Mouse (Mus musculus): Measurements from ENCODE around the gene Ttc16. TPM values are rescaled to one million over a fixed set of nuclear protein-coding genes. Genes with fewer than 3 reads are reported as not detected.

Gene Ttc16
- total RNA-seq, 2 experiments from 2014 or later, result 0.13 to 0.26 TPM

DNA sequence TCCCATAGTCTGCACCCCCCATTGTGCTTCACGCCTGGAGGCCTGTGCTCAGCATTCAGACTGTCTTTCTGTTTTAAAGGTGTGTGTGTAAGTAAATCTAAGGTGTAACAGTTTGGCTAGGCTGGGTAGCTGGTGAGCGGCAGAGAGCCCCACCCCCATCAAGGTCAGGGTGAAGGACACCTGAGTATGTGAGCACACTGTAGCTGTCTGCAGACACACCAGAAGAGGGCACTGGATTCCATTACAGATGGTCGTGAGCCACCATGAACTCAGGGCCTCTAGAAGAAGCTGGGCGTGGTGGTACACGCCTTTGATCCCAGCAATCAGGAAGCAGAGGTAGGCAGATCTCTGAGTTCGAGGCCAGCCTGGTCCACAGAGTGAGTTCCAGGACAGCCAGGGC is 6.3 kb upstream of the Ttc16 start:
- DNase-seq (ENCODE audit: low spot score in 2 of 2), result no peak

DNA sequence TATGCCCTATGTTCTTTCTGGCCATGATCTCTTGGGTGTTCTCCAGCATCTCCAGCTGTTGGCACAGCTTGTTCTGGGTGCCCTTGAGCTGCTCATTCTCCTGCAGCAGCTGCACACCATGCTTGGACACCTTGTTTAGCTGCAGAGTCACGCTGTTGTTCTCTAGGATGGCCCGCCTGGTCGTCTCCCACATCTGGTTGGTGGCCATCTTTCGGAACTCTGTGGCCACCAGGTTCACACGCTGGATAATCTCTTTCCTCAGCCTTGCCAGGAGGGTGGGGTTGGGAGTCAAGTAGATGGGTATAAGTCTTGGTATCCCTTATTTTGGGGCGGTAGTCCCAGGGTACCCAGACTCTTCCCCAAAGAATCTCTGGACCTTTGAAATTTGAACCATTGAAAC is 4.3 kb upstream of the Ttc16 start:
- DNase-seq (ENCODE audit: low spot score in 2 of 2), result no peak

DNA sequence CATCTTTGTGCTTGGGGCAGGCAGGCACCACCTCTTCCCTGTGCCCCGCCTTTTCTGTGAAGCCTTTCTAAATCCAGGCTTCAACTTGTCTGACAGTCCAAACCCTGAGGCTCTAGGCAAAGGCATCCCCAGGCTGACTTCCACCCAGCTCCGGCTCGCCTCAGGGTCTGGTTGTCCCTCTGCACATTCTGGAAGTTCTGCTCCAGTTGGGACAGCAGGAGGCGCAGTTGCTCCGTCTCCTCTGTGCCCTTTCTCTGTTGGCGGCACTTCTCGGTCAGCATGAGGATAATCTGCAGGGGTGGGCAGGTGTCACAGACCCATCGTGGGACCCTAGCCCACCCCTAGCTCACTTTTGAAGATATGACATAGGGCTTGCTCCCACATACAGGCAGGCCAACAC is 3.7 kb upstream of the Ttc16 start:
- DNase-seq (ENCODE audit: low spot score in 2 of 2), result peak; percentile 46 to 64

DNA sequence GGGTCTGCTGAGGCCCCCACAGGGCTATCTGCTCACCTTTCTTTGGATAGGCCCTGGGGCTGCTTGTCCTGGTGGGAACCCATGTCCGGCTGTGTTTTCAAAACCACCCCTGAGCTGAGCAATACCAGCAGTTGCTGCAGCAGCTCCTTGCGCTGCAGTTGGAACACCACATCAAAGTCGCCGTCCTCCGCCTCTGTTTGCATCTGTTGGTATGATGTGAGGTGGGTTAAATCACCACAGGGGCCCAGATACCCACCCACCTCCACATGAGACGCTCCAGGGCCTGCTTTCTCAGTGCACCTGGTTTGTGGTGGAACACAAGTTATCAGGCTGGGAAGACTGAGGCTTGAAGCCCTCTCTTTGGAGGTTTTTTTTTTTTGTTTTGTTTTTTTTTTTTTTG is 2.6 kb upstream of the Ttc16 start:
- no peak for DNase-seq (ENCODE audit: low spot score in 2 of 2)

DNA sequence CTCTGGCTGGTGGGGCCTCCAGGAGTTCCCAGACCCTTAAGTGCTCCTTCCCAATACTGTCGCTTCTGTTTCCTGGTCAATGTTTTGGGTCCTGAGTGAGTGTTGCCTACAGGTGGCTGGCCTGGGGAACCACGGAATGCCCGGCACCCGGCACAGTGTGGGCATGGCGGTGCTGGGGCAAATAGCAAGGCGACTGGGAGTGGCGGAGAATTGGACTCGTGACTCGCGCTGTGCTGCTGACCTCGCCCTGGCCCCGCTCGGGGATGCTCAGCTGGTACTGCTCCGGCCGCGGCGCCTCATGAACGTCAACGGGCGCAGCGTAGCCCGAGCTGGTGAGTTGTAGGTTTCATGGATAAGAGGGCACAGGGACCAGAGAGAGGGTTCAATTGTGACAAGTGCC is 759 bp upstream of the Ttc16 start:
- DNase-seq (ENCODE audit: low spot score in 2 of 2), result no peak

DNA sequence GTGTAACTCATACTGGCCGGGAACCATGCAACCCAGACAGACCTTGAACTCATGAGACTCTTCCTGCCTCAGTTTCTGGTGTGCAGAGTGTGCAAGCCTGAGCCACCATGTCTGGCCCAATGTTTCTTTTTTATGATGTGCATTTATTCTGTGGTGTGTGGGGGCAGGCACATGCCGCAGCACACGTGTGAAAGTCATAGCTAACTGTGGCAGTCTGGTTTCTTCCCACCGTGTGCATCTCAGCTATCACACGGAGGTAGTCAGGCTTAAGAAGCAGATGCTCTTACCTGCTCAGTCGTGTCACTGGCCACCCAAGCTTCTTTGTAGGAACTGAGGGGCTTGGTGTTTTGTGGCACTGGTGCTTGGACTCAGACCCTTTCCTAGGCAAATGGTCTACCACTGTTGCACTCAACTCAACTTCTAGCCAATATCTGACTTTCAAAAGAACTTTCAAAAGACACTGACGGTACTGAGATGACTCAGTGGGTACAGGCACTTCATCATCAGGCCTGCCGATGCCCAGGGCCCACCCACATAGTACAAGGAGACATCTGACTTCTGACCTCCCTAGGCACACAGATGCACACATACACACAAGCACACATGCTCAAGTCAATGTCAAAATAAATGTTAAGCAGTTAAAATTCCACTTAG is 2.7 kb downstream of the Ttc16 start:
- no peak for DNase-seq (ENCODE audit: low spot score in 2 of 2)

DNA sequence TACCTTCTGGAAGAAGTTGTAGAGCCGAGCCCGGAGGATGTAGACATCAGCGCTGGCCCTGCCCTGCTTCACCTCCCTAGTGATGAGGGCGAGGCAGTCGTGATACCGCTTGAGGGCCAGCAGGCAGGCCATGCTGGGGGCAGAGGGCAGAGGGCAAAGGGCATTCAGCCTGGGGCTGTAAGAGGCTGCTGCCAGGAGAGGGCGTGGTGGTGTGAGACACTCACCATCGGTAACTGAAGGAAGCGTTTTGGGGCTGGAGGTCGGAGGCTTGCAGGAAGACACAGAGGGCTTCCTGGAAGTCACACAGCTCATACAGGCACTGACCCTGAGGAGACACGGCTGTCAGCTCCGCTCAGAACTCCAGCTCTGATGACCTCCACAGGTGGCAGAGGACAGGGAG is 3.5 kb downstream of the Ttc16 start:
- DNase-seq (ENCODE audit: low spot score in 2 of 2), result no peak

DNA sequence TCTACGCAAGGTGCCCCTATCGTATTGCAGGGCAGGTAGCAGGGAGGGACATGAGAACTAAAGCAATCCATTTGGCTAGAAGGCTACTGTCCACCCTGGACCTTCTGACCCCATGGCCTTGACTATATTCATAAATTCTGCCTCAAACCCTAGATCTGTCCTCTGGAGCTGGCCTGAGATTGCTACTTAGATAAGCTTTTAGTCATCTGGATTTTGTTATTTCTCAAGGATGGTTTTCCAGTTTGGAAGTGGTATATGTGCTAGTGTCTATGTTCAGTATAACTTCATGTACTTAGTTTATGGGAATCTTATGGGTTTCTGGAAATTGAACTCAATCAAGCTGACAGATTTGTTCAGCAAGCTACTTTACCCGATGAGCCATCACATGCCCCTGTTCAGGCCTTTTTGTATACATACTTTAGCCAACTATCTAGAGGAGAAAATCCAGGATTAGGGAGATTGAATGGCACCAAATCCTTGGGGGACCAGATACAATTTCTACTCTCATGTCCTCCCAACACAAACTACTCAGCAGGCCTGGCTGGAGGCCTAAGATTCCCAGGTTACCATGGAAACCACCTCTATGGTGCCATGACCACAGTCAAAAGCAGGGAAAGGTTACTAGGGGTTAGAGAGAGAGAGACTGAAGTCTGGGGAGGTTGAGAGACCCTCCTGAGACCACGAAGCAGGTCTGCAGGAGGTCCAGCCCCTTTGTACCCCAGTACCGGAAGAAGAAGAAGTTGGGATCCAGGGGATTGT is 5.9 kb downstream of the Ttc16 start:
- DNase-seq (ENCODE audit: low spot score in 2 of 2), result no peak

DNA sequence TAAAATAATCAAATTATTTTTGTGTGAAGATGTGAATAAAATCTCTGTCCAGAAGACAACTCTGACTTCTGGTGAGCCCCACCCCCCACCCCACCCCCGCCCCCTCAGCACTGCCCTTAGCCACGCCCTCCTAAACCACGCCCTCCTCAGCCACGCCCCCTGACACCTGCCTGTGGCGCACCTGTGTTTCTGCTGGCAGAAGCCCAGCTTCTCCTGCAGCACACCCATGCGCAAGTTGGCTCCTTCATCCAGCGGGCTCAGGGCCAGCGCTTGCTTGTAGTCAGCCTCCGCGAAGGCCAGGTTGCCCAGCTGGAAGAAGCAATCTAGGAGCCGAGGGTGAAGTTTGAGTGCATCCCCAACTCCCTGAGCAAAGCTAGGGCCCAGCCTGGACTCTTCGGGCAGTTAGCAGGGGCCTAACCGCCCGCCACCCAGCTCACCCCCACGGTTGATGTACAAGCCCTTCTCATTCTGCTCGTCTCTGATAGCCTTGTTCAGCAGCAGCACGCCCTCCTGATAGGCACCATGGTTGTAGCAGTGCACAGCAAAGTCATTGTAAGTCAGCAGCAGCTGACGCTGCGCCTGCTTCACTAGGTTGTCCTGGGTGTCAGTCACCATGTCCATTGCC is 6.7 kb downstream of the Ttc16 start:
- no peak for DNase-seq (ENCODE audit: low spot score in 2 of 2)

DNA sequence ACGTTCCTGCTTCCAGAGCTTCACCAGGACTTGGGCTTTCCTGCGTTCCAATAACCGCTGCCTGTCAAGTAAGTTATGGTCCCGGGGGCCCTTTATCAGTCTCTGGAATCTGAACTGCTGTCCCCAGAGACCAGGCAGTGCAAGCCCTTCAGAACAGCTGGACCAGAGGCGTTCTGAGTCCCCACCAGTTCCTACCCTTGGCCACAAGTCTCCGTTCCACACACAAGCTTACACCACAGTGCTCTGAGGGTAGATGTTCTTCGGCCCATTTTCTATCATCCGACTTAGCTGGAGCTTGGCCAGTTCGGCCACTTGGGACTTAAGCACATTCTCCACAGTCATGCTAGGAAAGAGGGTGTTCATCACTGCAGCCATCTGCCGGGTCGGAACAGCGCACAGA is 8.2 kb downstream of the Ttc16 start:
- no peak for DNase-seq (ENCODE audit: low spot score in 2 of 2)

DNA sequence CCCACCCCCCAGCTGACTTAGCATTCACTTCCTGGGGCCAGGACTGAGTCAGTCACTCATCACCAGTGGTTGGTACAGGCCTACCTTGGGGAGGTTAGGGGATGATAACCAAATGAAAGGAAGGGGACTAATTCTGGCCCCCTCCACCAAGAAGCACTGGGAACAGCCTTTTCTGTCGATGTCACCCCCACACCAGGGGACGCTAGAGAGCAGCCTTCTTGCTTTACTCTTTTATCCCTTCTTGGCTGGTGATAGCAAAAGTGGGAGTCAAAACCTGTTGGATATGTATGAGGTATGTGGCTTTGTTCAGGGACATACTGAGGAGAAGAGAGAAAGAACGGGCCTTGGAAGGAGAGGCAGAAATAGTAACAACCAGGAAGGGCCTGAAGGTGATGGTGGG is 12.1 kb downstream of the Ttc16 start:
- no peak for DNase-seq (ENCODE audit: low spot score in 2 of 2)

DNA sequence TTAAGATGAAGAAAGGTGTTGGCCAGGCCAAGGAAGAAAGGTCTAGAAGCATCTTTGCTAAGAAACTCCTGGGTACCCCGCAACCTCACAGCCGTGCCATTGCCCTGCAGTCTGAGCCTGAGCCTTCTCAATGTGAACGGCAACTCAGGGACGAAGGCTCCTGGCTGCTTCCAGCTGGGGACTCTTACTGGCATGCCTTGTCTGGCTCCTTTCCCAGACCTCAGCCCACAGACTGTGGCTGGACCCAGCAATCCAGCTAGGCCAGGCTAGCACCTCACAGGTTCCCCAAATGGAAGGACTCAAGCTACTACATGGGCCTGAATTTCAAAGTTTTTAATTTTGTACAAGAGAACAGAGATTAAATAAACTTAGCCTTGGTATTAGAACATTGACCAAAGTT is 13.6 kb downstream of the Ttc16 start:
- DNase-seq (ENCODE audit: low spot score in 2 of 2), result no peak

DNA sequence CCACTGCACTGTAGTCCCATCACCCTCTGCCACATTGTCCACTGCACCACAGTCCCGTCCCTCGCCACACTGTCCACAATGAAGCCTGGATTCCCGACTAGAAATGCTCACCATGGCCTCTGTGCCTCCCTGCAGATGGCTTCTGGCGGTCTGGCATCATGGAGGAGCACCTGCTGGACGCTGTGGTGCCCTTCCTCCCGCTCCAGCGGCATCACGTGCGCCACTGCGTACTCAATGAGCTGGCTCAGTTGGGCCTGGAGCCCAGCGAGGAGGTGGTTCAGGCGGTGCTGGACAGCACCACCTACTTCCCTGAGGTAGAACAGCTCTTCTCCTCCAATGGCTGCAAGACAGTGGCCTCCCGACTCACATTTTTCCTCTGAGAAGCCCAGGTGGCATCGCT is 14.1 kb downstream of the Ttc16 start:
- DNase-seq (ENCODE audit: low spot score in 2 of 2), result no peak

DNA sequence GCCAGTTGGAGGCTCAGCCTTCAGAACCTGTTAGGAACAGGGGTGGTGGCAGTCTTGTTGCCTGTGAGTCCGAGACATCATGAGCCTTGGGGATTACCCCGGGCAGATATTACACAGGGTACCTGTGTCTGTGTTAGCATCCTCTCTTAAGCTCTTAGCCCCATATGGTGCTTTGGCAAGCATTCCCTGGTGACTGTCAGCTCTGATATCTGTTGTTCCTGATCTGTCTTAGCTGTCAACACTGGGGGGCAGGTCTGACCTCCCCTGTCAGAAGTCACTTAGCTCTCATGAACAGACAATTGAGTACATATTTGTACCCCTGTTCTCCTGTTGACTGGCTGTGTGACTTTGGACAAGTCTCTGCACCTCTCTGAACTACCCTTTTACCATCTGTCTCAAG is 16.4 kb downstream of the Ttc16 start:
- DNase-seq (ENCODE audit: low spot score in 2 of 2), result no peak

DNA sequence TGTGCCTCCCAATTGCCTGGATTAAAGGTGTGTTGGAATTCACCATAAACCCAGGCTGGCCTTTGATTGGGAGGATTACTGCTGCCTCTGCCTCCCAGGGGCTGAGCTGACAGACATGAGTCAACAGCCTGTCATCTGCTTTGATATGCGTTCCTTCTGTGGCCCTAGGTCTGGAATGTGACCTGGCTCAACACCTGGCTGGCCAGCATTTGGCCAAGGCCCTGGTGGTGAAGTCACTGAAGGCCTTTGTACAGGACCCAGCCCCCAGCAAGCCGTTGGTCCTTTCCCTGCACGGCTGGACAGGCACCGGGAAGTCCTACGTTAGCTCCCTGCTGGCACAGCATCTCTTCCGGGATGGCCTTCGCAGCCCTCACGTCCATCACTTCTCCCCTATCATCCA is 16.9 kb downstream of the Ttc16 start:
- no peak for DNase-seq (ENCODE audit: low spot score in 2 of 2)

DNA sequence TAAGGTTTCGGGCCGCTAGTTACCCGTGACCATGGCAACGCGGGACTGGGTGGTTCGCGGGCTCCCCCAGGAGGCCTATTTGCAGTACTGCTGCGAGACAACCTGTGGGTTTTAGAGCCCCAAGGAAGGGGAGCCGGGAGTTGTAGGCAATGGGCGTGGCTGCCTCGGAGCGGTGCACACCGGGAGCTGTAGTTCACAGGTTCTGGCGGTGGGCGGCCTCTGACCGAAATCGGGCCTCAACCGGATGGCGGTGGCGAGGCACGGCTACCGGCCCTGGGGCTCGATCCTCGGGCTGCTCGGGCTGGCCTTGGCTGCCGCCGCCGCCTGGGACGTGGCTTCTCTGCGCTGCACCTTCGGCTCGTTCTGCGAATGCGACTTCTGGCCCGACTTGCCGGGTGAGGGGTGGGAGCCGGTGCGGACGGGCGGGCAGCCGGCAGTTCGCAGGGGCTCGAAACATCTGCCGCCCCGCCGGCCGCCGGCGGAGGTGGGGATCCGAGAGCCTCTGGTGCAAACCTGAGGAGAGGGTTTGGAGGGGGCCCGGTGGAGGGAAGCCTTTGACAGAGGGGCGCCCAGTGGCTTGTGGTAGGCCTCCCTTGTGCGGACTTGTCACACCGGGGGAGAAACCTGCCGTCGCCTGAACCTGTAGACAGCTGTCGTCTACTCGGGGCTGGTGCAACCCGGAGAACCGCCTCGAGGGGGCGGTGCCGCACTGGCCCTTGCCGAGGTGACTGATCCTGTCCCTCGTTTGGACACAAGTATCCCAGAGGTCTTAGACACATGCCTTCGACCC is 18.2 kb downstream of the Ttc16 start, which contains the start of gene Tor2a:
Gene Tor2a (plus strand): TSS at position 179 of the 790 bp plus-strand sequence.
- DNase-seq (ENCODE audit: low spot score in 2 of 2), result peak; percentile 93 to 96

DNA sequence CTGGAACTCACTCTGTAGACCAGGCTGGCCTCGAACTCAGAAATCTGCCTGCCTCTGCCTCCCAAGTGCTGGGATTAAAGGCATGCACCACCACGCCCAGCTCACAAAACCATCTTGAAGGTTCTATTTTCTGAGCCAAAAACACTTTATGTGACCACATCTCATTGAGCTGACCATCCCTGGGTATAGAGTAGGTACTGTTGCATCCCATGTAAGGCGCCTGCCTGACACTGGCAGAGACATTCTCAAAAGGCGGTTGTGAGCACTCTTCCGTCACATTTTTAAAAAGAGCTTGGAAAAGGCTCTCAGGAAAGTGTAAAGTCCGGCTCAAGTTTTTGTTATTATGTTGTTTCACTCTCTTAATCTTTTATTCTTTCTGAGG is 18.8 kb downstream of the Ttc16 start:
- no peak for DNase-seq (ENCODE audit: low spot score in 2 of 2)

DNA sequence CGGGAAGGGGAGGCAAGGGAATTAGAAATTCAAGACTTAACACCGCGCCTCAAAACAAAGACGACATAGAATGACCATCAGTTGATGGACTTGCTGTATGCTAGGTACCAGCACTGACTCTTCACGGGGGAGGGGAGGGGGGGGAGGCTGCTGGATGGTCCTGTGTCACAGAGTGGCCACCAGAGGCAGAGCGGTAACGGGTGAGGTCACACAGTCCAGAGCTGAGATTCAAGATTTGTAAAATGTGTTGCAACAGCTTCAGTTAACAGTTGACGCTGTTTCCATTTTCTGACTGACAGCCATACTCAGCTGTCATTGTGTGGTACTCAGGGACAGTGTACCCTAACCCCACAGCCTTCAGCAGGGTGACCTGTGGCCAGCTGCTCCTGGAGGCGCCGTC is 23.3 kb downstream of the Ttc16 start:
- no peak for DNase-seq (ENCODE audit: low spot score in 2 of 2)

DNA sequence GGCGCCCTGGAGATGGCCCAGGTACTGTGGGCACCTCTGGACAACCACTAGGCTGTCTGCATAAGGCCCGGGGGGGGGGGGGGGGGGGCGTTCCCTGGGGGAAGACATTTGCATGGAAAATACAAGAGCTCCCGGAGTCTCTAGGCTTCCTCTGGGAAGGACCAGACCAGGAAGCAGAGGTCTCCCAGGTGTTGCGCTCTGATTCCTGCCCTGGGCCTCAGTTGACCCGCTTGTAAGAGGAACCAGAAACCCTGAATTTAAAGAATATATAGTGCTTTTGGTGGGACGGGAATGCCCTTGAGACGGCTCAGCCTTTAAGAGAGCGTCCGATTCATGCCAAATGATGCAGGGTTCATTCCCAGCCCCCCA is 23.8 kb downstream of the Ttc16 start:
- no peak for DNase-seq (ENCODE audit: low spot score in 2 of 2)

DNA sequence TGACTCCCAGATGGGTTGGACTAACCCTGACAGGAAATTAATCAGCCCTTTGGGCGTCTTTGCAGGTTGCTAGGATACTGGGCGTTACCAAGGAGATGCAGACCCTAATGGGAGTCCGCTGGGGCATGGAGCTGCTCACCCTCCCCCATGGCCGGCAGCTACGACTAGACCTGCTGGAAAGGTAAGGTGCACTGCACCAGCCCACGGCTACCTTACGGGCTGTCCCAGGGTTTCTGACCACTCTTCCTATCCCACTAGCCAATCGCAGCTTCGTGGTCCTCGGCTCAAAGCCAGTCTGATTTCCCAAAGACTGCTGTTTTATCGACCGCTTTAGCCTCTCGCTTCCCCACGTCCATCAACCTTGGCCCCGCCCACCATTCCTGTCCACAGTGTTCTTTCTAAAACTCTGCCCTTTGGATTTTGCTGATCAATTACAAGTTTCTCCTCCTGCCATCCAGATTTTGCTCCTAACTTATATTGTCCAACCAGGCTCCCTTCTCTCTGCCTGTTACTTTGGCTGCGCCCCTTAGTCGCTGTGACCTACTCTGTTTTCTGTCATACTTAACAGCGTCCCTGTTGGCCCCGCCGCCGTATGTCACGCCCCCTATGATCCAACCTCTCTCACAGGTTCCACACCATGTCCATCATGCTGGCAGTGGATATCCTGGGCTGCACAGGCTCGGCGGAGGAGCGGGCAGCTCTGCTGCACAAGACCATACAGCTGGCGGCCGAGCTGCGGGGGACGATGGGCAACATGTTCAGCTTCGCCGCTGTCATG is 24.4 kb downstream of the Ttc16 start:
- DNase-seq (ENCODE audit: low spot score in 2 of 2), result peak; percentile 57 to 60

DNA sequence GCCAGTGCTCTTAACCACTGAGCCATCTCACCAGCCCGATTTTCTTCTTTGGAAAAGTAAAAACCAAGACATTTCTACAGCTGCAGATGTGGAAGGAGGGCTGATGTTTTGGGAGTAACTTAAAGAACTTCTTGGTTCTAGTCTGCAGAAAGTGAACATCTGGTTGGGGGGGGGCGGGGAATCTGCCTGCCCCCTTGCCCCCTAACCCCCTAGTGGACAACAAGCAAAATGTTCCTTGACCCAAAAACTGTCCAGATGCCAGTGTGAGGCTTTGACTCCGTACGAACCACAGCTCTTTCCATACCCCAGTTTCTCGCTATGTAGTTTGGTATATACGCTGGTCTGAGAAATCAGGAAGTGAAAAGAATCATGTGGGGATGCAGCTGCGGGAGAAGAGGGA is 25.2 kb downstream of the Ttc16 start:
- DNase-seq (ENCODE audit: low spot score in 2 of 2), result no peak
